Mouse (Mus musculus) frontal cortex, postnatal 14 days (tissue): ENCODE data around the gene Cand1.
A peak's percentile ranks its signal among the peaks of the same experiment; 100 is the strongest.

ENCODE experiments used
- DNase-seq, 2 experiments: peaks; one replicate each; pipeline ENCODE4 v3.0.0; 2022; ENCODE audit warnings: low spot score in 2 of 2

Cand1 gene

GRCm38 (mm10) chr10:119239969-119240721 lies at the start of gene Cand1:
TSS of gene Cand1 (minus strand) at chr10:119240055.
- DNase-seq: peak; percentile 98 to 99

- DNase-seq: no peak
Observed at GRCm38 (mm10) chr10:119278871-119279270, 39.0 kb upstream of the Cand1 start.

- no peak for DNase-seq
Observed at GRCm38 (mm10) chr10:119274333-119274732, 34.5 kb upstream of the Cand1 start.

- DNase-seq: no peak
Observed at GRCm38 (mm10) chr10:119272536-119272935, 32.7 kb upstream of the Cand1 start.

GRCm38 (mm10) chr10:119272005-119272404 lies 32.1 kb upstream of the Cand1 start:
- no peak for DNase-seq

GRCm38 (mm10) chr10:119271101-119271500 lies 31.2 kb upstream of the Cand1 start:
- DNase-seq: no peak

- DNase-seq: no peak
Observed at GRCm38 (mm10) chr10:119270384-119270985, 30.6 kb upstream of the Cand1 start.

GRCm38 (mm10) chr10:119264761-119265160 lies 24.9 kb upstream of the Cand1 start:
- no peak for DNase-seq

- no peak for DNase-seq
Observed at GRCm38 (mm10) chr10:119262821-119263220, 23.0 kb upstream of the Cand1 start.

GRCm38 (mm10) chr10:119257876-119258275 lies 18.0 kb upstream of the Cand1 start:
- no peak for DNase-seq

- DNase-seq: no peak
Observed at GRCm38 (mm10) chr10:119244146-119244545, 4.3 kb upstream of the Cand1 start.

GRCm38 (mm10) chr10:119240722-119241089 lies 851 bp upstream of the Cand1 start:
- DNase-seq: peak in 1 of 2 experiments; percentile 20

GRCm38 (mm10) chr10:119239633-119239968 lies 254 bp downstream of the Cand1 start:
- no peak for DNase-seq

- peak; percentile 19 to 30 for DNase-seq
Observed at GRCm38 (mm10) chr10:119238985-119239631, 747 bp downstream of the Cand1 start.

- no peak for DNase-seq
Observed at GRCm38 (mm10) chr10:119231526-119231925, 8.3 kb downstream of the Cand1 start.

- DNase-seq: no peak
Observed at GRCm38 (mm10) chr10:119230703-119231102, 9.2 kb downstream of the Cand1 start.

- DNase-seq: no peak
Observed at GRCm38 (mm10) chr10:119230074-119230669, 9.7 kb downstream of the Cand1 start.

- no peak for DNase-seq
Observed at GRCm38 (mm10) chr10:119223686-119224085, 16.2 kb downstream of the Cand1 start.

- DNase-seq: no peak
Observed at GRCm38 (mm10) chr10:119221631-119222030, 18.2 kb downstream of the Cand1 start.

- no peak for DNase-seq
Observed at GRCm38 (mm10) chr10:119219415-119219814, 20.4 kb downstream of the Cand1 start.

- no peak for DNase-seq
Observed at GRCm38 (mm10) chr10:119218274-119219080, 21.4 kb downstream of the Cand1 start.

- DNase-seq: no peak
Observed at GRCm38 (mm10) chr10:119212443-119212842, 27.4 kb downstream of the Cand1 start.
